Mouse (Mus musculus) limb, embryonic 12.5 days (tissue): Measurements from ENCODE around the gene A930017K11Rik. TPM values are rescaled to one million over a fixed set of nuclear protein-coding genes. Genes with fewer than 3 reads are reported as not detected.
A peak's percentile ranks its signal among the peaks of the same experiment; 100 is the strongest.

ENCODE experiments used
- ATAC-seq: fragments of 200-750 bp; cut with Nextera tagmentation; 2 replicates; pipeline ENCODE4 v1.8.0; 2017; ENCODE audit warnings: low read depth, moderate TSS enrichment; ENCODE audit not compliant: insufficient number of reproducible peaks, insufficient read depth, low FRiP score, low TSS enrichment
- H3K27ac ChIP-seq: fragments of 300-500 bp; sonication (generic); 2 replicates; pipeline ENCODE4 v1.5.1; 2016; ENCODE audit warnings: mild to moderate bottlenecking, moderate library complexity
- H3K27me3 ChIP-seq: fragments of 300-500 bp; sonication (generic); 2 replicates; pipeline ENCODE4 v1.6.1; 2016; ENCODE audit warnings: mild to moderate bottlenecking, moderate library complexity
- H3K36me3 ChIP-seq: fragments of 300-500 bp; sonication (generic); 2 replicates; pipeline ENCODE4 v1.6.1; 2016; ENCODE audit warnings: mild to moderate bottlenecking, moderate library complexity
- H3K4me1 ChIP-seq: fragments of 300-500 bp; sonication (generic); replicated peaks from 2 replicates; pipeline ENCODE4 v1.6.1; 2016
- H3K4me2 ChIP-seq: fragments of 300-500 bp; sonication (generic); 2 replicates; pipeline ENCODE4 v1.6.1; 2016; ENCODE audit warnings: mild to moderate bottlenecking, moderate library complexity
- H3K4me3 ChIP-seq: fragments of 300-500 bp; sonication (generic); replicated peaks from 2 replicates; pipeline ENCODE4 v1.5.1; 2016; ENCODE audit warnings: mild to moderate bottlenecking
- H3K9ac ChIP-seq: fragments of 300-500 bp; sonication (generic); replicated peaks from 2 replicates; pipeline ENCODE4 v1.6.1; 2016; ENCODE audit warnings: mild to moderate bottlenecking, moderate library complexity
- H3K9me3 ChIP-seq: fragments of 300-500 bp; sonication (generic); 2 replicates; pipeline ENCODE4 v1.6.1; 2016; ENCODE audit warnings: mild to moderate bottlenecking, moderate library complexity
- WGBS: fragments of 180-500 bp; shearing (Covaris S2); methylation state at CpG from one replicate; pipeline ENCODE4 v1.1.7; 2016; 5-methylcytosine and 5-hydroxymethylcytosine counted together
- polyA plus RNA-seq: library from polyadenylated mRNA; unstranded; fragments of >200 nt; fragmentation: Nextera tagmentation; extraction: Ambion mirVana; gene quantifications from 2 replicates; pipeline ENCODE4 v1.2.1, GENCODE M21; 2016

The A930017K11Rik gene
- polyA plus RNA-seq, 1 experiment from 2014 or later: 0.10 TPM

- Histone ChIP-seq H3K9ac (no peak overlapping the region), H3K9me3 (no peaks in the 10 kb centered on the region), H3K36me3 (no peaks in the 10 kb centered on the region), H3K27ac (no peak overlapping the region), H3K27me3 (peaks cover 25% of the 10 kb centered on the region), H3K4me1 (peaks cover 8% of the 10 kb centered on the region), H3K4me2 (no peak overlapping the region), H3K4me3 (no peak overlapping the region)
- ATAC-seq: no peak
- 78% methylated on average over 7 of the region's 7 CpGs for WGBS
Observed at GRCm38 (mm10) chr17:25946349-25946748, 6.0 kb downstream of the A930017K11Rik start.

- no peak overlapping the region for H3K27ac ChIP-seq
- ATAC-seq: no peak
- no peak overlapping the region for H3K9ac ChIP-seq
- H3K27me3 ChIP-seq: peaks cover 18% of the 10 kb centered on the region
- H3K4me1 ChIP-seq: peaks cover 10% of the 10 kb centered on the region
- no peaks in the 10 kb centered on the region for H3K36me3 ChIP-seq
- no peak overlapping the region for H3K4me3 ChIP-seq
- no peak overlapping the region; the same call in 1 of the 2 replicates for H3K4me2 ChIP-seq
- no peaks in the 10 kb centered on the region for H3K9me3 ChIP-seq
- 75% methylated on average over 9 of the region's 9 CpGs for WGBS
Observed at GRCm38 (mm10) chr17:25945517-25946155, 6.7 kb downstream of the A930017K11Rik start.

DNA sequence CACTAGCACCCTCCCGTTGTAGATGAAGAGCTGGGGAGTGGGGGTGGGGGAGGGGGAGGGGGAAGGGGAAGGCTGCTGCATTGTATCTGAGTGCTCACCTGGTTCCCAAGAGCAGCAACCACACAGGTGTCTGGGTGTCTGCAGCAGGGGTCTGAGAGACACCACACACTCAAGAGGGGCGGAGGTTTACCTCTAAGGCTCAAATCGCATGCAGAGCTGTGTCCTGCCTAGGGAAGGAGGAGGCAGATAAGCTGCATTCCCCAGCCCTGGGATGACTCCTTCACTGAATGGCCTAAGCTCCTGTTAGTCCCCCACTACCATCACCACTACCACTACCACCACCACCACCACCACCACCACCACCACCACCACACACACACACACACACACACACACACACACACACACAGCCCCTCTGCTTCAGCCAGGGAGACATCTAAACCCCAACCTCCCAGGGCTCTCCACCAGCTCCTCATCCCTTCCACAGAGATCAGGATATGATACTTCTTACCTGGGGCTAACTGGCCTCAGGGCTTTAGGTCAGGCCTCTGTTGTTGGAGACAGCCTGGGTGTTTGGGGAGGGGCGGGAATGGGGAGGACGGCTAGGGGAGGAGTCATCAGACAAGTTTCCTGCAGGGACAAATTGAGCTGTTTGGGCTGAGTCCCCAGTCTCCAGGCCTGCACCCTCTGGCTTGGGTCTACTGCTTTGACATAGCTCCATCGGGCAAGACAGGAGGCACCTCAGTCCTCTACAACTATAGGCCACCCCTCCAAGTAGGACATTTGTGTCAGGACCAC, 7.8 kb downstream of the A930017K11Rik start, which contains the start of the genes Pigq and Nhlrc4:
TSS of gene Pigq (minus strand) at position 571 of the 798 bp plus-strand sequence.
TSS of gene Nhlrc4 (minus strand) at position 596 of the 798 bp plus-strand sequence.
- Histone ChIP-seq H3K4me3 (no peak within 1 kb of the TSS), H3K4me2 (no peak within 1 kb of the TSS; the same call in 1 of the 2 replicates), H3K27ac (no peak within 1 kb of the TSS), H3K27me3 (peaks cover 7% of the 10 kb centered on the region), H3K36me3 (no peaks in the 10 kb centered on the region; the same call in 1 of the 2 replicates), H3K4me1 (peaks cover 13% of the 10 kb centered on the region), H3K9ac (no peak within 1 kb of the TSS), H3K9me3 (no peaks in the 10 kb centered on the region)
- WGBS: 57% methylated on average over 6 of the region's 6 CpGs
- ATAC-seq: no peak

DNA sequence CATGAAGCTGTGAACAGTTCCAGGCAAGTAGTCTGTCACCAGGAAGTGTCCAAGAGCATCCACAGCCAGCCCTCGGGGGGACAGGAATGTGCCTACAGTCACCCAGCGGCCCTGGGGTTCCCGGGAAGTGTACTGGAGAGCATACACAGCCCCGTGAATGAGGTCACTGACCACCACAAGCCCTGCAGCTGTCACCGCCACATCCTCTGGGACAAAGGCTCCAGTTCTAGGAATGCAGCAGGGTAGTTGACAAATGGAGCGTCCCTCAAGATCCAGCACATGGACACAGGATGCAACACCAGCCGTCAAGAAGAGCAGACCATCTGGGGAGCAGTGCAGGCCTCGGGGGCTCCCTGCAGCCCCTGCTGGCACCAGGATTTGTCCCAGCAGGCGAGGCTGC, 8.6 kb downstream of the A930017K11Rik start:
- Histone ChIP-seq H3K4me2 (no peak overlapping the region), H3K4me1 (peaks cover 13% of the 10 kb centered on the region), H3K36me3 (peaks cover 3% of the 10 kb centered on the region; the same call in 1 of the 2 replicates), H3K27me3 (peaks cover 3% of the 10 kb centered on the region; the same call in 1 of the 2 replicates), H3K4me3 (no peak overlapping the region), H3K9me3 (no peaks in the 10 kb centered on the region), H3K9ac (no peak overlapping the region), H3K27ac (no peak overlapping the region)
- WGBS: 73% methylated on average over 9 of the region's 9 CpGs
- no peak for ATAC-seq

GRCm38 (mm10) chr17:25943221-25943620, 9.1 kb downstream of the A930017K11Rik start:
- H3K36me3 ChIP-seq: peaks cover 8% of the 10 kb centered on the region; the same call in 1 of the 2 replicates
- peaks cover 13% of the 10 kb centered on the region for H3K4me1 ChIP-seq
- H3K27ac ChIP-seq: no peak overlapping the region
- ATAC-seq: no peak
- H3K4me2 ChIP-seq: no peak overlapping the region
- H3K9me3 ChIP-seq: no peaks in the 10 kb centered on the region
- no peak overlapping the region for H3K9ac ChIP-seq
- WGBS: 75% methylated on average over 3 of the region's 3 CpGs
- no peak overlapping the region for H3K4me3 ChIP-seq
- no peaks in the 10 kb centered on the region for H3K27me3 ChIP-seq

DNA sequence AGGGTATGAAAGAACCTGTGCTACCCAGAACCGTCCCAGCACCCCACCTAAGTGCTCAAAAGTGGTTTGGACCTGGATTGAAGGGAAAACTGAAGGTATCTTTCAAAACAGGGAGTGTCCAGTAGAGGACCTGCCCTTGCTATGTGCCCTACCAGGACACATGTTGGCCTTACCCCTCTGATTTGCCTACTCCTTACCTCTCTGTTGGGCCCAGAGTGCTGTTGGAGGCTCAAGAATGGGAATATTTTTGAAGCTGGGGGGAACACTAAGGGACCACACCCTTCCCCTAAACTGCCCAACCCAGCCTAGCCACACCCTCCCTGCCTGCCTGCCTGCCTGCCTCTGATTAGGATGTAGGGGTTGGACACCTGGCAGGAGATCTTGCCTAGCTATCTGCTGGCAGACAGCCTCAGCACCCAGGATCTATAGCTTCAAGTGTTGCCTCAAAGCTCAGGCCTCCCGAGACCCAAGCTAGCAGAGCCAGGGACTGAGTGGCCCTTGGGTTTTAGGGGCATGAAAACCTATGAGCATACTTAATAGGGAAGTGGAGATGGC, 9.7 kb downstream of the A930017K11Rik start:
- Histone ChIP-seq H3K4me3 (no peak overlapping the region), H3K9me3 (no peaks in the 10 kb centered on the region), H3K4me1 (peaks cover 13% of the 10 kb centered on the region), H3K9ac (no peak overlapping the region), H3K36me3 (peaks cover 10% of the 10 kb centered on the region; the same call in 1 of the 2 replicates), H3K27ac (no peak overlapping the region), H3K27me3 (no peaks in the 10 kb centered on the region), H3K4me2 (peak overlapping the region; percentile 76)
- 80% methylated on average over 2 of the region's 2 CpGs for WGBS
- no peak for ATAC-seq

DNA sequence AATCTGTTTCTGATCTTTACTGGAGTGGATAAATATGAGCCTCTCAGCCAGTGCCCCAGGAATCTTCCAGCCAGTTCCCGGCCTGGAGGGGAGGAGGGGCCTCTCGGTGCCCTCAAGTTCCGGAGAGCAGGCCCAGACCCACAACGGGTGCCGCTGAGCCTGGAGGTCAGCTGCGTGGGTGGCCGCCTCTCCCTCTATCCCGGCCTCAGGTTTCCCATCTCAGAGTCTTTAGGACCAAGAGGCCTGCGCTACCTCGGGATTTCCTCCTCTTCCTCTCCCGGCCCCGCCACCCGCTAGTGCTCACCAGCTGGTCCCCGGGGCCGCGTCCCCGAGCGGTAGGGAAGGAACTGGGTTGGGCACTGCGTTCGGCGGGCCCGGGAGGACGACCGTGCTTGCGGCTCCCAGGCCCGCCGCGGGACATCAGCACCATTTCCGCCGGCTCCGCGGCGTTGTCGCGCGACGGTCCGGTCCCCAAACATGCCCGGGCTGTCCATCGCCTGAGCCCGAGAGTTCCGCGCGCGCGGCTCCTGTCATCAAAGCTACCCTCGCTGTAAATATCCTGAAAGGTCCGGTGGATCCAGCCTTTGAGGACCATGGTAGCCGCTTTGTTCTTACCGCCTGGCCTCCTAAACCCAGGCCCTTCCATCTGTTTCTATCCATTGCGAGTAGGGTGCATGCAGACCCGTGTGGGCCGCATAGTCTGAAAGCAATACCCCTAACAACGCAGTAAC, 10.7 kb downstream of the A930017K11Rik start:
- WGBS: 3% methylated on average over 54 of the region's 54 CpGs
- peak; percentile 53; the same call in 1 of the 2 replicates for ATAC-seq

GRCm38 (mm10) chr17:25934526-25934925, 17.8 kb downstream of the A930017K11Rik start:
- Histone ChIP-seq H3K27ac (no peak overlapping the region), H3K4me1 (no peaks in the 10 kb centered on the region), H3K4me3 (no peak overlapping the region), H3K4me2 (no peak overlapping the region), H3K9ac (no peak overlapping the region), H3K9me3 (no peaks in the 10 kb centered on the region), H3K27me3 (no peaks in the 10 kb centered on the region), H3K36me3 (peaks cover 89% of the 10 kb centered on the region)
- 85% methylated on average over 1 of the region's 1 CpGs for WGBS
- ATAC-seq: no peak

More for the DNA sequence above, 10.7 kb downstream of the A930017K11Rik start:
- no peaks in the 10 kb centered on the region for H3K27me3 ChIP-seq
- H3K36me3 ChIP-seq: peaks cover 20% of the 10 kb centered on the region
- H3K4me1 ChIP-seq: peaks cover 13% of the 10 kb centered on the region
- H3K4me3 ChIP-seq: peak overlapping the region; percentile 90
- peak overlapping the region; percentile 76 for H3K4me2 ChIP-seq
- no peaks in the 10 kb centered on the region for H3K9me3 ChIP-seq
- peak overlapping the region; percentile 92 for H3K27ac ChIP-seq
- H3K9ac ChIP-seq: peak overlapping the region; percentile 96

GRCm38 (mm10) chr17:25925348-25925747, 27.0 kb downstream of the A930017K11Rik start:
- no peaks in the 10 kb centered on the region for H3K27me3 ChIP-seq
- H3K4me1 ChIP-seq: peaks cover 10% of the 10 kb centered on the region; the same call in 1 of the 2 replicates
- H3K27ac ChIP-seq: no peak overlapping the region
- 77% methylated on average over 2 of the region's 2 CpGs for WGBS
- peaks cover 48% of the 10 kb centered on the region for H3K36me3 ChIP-seq
- ATAC-seq: no peak
- H3K9me3 ChIP-seq: no peaks in the 10 kb centered on the region
- H3K4me2 ChIP-seq: no peak overlapping the region
- no peak overlapping the region for H3K9ac ChIP-seq
- H3K4me3 ChIP-seq: no peak overlapping the region

DNA sequence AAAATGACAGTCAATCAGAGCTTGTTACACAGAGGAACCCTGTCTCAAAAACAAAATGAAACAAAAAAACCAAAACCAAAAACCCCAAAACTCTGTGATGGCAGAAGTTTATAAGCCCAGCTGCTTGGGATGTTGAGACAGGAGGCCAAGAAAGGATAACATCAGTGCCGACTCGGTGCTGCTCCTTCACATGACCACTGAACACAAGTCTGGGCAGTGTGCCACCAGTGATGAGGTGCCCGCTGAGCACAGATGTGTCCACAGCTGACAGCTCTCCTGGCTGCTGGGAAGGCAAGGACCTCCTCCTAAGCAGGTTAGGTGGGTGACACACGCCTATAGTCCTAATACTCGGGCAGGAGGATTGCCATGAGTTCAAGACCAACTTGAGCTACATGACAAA, 30.2 kb downstream of the A930017K11Rik start:
- Histone ChIP-seq H3K27ac (no peak overlapping the region), H3K9ac (no peak overlapping the region), H3K4me3 (no peak overlapping the region), H3K4me1 (peaks cover 25% of the 10 kb centered on the region), H3K27me3 (no peaks in the 10 kb centered on the region), H3K9me3 (no peaks in the 10 kb centered on the region), H3K36me3 (peaks cover 22% of the 10 kb centered on the region), H3K4me2 (no peak overlapping the region)
- ATAC-seq: no peak
- WGBS: 80% methylated on average over 5 of the region's 5 CpGs
